Mouse (Mus musculus): ENCODE measurements around the gene Plxnd1. TPM values are rescaled to one million over a fixed set of nuclear protein-coding genes. Genes with fewer than 3 reads are reported as not detected.

Gene Plxnd1
- total RNA-seq, 2 experiments from 2014 or later = 65.6 to 80.3 TPM

DNA sequence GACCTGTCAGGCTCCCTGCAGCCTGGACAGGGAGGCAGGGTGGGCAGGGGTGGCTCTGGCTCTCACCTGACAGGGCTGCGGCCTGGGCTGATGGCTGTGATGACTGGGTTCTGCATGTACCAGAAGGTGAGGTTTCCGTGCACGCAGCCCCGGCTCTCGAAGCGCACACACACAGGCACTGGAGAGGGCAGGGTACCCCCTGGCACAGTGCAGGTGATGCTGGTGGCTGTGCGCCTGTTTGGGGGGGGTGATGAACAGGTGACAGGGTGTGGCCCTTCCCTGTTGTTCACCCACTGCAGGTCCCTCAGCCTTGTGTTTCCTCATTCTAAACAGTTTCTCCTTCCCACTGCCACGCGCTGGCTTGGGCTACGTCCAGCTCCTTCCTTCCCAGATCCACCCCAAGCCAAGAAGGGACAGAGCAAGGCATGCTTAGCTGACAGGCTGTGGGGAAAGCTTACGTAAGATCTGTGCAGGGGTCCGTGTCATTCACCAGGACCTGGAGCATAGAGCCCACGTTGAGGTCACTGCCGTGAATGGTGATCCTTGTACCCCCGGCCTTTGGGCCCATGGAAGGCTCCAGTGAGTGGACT, 27.4 kb downstream of the Plxnd1 start:
- intact Hi-C loops (cut with DNase I; ENCODE audit: low total_unique reads) = no loop called here
- no peak for DNase-seq

DNA sequence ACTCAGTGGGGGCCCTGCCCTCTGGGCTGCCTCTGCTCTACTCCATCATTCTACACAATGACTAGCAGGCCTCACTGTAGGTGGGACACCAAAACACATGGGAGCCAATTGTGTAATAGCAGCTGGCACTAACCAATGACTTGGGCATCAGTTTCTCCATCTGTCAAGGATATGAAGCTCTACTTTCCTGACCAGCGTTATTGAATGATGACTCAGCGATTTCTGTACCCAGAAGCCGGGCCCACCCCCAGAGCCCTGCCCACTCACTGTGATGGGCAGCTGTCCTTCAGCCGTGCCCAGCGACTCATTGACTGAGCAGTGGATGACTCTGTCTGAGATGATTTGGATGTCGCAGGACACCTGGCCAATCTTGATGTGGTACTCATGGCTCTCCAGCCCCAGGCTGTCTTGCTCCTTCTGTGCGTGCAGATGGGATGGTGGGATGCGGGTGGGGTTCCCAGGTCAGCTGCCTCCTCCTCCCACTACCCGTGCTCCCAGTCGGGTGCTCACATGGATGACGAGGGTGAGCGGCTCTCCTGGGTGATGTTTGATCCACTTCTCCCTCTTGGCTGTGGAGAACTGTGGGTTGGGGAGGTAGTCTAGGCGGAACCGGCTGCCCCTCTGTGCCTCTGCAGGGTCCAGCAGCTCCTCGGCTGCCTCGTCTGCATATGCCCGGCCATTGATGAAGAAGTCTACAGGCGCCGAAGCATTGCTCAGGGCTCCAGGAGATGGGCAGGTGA, 28.4 kb downstream of the Plxnd1 start:
- DNase-seq = no peak
- intact Hi-C loops (cut with DNase I; ENCODE audit: low total_unique reads) = no loop called here

GRCm38 (mm10) chr6:115963656-115964055, 31.1 kb downstream of the Plxnd1 start:
- intact Hi-C loops (cut with DNase I; ENCODE audit: low total_unique reads) = no loop called here

GRCm38 (mm10) chr6:115962439-115963085, 32.2 kb downstream of the Plxnd1 start:
- intact Hi-C loops (cut with DNase I; ENCODE audit: low total_unique reads) = no loop called here
- DNase-seq = no peak

More at GRCm38 (mm10) chr6:115963656-115964055, 31.1 kb downstream of the Plxnd1 start:
- no peak for DNase-seq

DNA sequence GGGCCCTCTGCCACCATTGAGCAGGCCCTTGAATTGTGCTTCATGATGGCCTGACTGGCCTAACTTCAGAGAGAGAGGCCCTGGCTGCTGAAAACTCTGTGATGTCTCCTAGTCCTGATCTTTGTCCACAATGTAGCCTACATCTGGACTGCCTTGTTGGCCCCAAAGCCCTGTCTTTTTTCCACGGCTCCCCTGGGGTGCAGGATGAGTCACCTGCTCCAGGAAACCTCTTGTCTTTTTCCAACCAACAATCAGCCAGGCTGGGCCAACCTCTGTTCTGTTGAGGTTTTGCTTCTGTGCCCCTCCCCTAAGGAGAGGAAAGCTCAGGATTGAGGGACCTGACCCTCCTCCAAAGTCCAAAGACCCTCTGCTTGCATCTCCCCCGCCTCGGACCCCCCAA, 33.1 kb downstream of the Plxnd1 start:
- intact Hi-C loops (cut with DNase I; ENCODE audit: low total_unique reads) = no loop called here
- no peak for DNase-seq

- intact Hi-C loops (cut with DNase I; ENCODE audit: low total_unique reads) = no loop called here
- DNase-seq = no peak
These were observed 34.5 kb downstream of the Plxnd1 start for GRCm38 (mm10) chr6:115960322-115960721.

GRCm38 (mm10) chr6:115959151-115959691, 35.6 kb downstream of the Plxnd1 start:
- peak; percentile 89 for DNase-seq
- intact Hi-C loops (cut with DNase I; ENCODE audit: low total_unique reads) = no loop called here

DNA sequence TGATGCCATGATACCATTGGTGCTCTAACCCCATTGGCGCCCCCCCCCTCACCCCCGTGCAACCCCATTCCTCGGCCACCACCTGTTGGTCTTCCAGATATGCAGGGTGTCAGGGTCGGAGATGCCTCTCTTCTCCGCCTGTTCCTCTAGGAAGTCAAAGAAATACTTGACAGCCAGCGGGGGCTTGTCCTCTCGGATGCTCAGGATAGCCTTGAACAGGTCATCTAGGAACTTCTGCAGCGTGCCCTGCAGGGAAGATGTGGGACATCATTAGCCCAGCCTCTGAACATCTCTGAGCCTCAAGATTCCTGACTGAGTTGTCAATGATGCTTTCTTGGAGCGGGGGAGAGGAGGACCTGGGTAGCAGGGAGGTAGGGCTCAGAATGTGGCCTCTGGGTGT, 36.4 kb downstream of the Plxnd1 start:
- intact Hi-C loops (cut with DNase I; ENCODE audit: low total_unique reads) = no loop called here
- DNase-seq = no peak

DNA sequence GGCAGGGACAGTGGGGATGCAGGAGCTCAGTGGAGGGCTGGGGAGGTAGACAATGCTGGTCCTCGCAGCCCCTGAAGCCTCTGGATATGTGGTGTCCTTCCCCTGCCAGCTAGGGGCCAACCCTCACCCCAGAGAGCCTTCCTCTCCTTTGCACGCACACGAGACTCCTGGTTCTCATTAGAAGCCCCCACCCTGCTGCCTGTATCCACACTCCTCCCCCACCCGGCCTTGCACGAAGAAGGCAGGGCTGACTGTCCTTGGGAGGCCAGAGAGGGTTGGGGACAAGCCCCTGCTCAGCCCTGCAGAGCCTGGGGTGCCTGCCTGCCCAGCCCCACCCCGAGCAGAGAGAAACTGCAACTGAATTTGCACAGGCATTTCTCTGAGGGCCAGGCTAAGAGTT, 37.1 kb downstream of the Plxnd1 start:
- DNase-seq = no peak
- intact Hi-C loops (cut with DNase I; ENCODE audit: low total_unique reads) = no loop called here

DNA sequence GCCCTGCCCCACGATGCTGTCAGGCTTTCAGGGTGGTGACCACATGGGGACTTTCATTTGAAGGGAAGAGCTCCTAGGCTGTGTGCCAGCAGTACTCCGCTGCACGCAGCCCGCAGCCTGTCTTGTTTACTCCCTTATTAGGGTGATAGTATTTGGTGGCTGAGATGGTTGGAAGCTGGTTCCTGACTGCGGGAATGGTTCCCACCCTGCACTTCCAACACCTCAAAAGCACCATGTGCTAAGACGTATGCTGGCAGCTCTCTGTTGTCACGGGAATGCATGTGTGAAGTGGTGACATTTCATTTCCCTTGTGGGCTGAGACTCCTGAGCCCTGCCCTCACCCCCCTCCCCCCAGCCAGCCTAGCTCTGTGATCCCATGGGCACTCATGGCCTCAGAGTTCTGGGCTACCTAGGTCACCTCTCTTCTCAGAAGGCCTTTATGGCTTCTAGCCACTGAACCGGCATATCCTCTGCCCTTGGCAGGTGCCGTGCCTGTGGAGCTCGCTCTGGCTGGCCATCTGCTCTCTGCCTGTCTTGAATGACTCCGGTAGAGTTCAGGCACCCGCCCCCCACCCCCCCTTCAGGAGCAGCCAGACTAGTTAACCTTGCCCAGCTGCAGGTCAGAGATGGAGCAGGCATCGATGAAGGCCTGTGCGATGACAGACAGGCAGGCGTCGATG, 37.7 kb downstream of the Plxnd1 start:
- intact Hi-C loops (cut with DNase I; ENCODE audit: low total_unique reads) = no loop called here
- DNase-seq = peak; percentile 68

DNA sequence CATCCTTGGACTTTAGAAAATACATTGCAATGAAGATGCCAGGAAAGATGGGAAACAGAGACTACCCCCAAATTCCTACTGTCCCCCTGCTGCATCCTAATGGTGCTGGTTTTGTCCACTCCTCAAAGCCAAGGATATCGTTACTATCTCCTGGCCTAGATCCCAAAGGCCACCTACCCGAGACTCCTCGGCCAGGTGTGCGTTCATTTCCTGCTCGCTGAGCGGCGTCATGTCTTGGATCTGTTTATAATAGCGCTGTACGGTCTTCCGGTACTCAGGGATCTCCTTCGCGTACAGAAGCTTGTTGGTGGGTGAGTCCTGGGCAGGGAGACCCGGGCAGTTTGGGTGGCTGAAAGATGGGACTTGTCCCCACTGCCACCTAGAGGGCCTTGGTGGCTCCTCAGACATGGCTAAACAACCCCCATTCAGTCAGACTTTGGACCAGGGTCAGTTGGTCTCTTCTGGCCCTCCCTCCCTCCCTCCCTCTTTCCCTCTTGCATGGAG, 38.3 kb downstream of the Plxnd1 start:
- intact Hi-C loops (cut with DNase I; ENCODE audit: low total_unique reads) = no loop called here
- DNase-seq = no peak

DNA sequence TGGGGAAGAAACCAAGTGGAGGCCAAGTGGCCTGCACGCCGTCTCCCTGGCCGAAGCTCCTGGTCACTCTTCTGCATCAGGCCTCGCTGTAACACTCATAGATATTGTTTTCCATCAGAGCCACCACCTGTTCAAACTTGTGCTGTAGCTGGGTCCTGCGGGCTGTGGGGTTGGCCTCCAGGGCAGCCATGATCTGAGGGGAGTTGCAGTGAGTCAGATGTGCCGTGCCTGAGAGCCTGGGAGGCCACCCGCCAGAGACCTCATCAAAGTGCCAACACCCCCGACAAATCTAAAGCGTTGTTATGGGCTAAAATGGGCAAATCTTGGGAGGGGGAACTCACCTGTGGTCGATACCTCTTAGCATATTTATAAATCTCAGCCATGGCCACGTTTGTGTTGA, 39.1 kb downstream of the Plxnd1 start:
- intact Hi-C loops (cut with DNase I; ENCODE audit: low total_unique reads) = no loop called here
- DNase-seq = no peak

DNA sequence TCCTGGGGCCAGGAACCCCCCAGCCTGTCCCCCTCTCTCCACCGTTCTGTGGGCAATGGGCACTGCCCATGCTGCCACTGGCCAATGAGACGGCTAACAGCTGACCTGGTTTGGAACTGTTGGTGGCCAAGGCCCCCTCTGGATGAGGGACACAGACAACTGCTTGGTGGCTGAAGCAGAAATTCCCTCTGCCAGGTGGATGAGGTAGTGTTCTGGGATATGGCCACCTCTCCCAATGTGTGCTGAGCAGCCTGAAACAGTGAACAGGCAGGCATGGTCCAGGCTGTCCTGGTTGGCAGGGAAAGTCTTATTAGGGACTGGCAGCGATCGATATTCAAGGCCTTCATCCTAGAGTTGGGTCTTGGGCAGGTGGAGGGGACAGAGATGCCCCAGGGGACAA, 39.6 kb downstream of the Plxnd1 start:
- no peak for DNase-seq
- intact Hi-C loops (cut with DNase I; ENCODE audit: low total_unique reads) = no loop called here

DNA sequence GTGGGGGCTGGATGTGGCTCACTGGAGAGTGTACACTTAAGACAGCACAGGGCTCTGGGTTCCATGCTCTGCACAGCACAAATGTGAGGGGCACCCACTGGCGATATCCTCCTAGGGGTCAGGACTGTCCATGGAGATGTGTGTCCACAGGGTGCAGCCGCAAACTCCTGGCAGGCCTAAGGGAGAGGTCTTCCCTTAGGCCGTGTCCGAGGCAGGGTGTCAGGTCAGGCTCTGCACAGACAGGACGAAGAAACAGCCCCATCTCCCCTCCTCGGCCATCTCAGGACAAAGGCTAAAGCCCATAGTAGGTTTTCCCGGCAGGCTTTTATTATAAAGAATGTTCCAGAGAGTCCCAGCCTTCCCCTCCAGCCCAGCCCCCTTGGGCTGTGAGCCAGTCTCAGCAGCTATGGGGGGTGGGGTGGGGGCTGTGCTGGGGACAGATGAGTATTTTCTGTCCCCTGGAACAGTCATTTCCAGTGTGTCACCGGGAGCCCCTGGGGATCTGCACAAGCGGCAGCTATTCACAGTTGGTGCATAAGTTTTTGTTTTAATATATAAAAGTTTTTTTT, 40.2 kb downstream of the Plxnd1 start:
- intact Hi-C loops (cut with DNase I; ENCODE audit: low total_unique reads) = no loop called here
- no peak for DNase-seq

- no peak for DNase-seq
- intact Hi-C loops (cut with DNase I; ENCODE audit: low total_unique reads) = no loop called here
These were observed 48.4 kb downstream of the Plxnd1 start for GRCm38 (mm10) chr6:115946389-115946788.

- intact Hi-C loops (cut with DNase I; ENCODE audit: low total_unique reads) = no loop called here
- no peak for DNase-seq
These were observed 49.2 kb downstream of the Plxnd1 start for GRCm38 (mm10) chr6:115945633-115946032.

DNA sequence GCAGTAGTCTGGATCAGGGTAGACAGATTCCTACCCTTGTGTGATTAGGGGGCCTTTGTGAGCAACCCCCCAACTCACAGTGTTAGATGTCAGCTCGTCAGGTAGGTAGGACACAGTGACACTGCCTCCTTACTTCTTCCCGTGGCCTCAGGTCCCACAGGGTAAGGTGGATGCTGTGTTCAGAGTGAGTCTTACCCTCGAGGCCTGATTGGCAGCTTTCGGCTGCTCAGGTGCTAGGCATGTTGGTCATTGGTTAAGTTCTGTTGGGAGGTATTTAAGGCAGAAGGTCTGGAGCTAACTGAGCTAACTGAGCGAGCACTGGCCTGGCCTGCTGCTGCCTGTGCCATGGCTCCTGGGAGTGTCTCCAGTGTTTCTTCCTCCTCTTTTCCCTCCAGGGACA, 50.2 kb downstream of the Plxnd1 start, which contains the start of gene H1foo:
Gene H1foo, plus strand, starts transcription at position 301 of the 400 bp plus-strand sequence.
- DNase-seq = no peak
- intact Hi-C loops (cut with DNase I; ENCODE audit: low total_unique reads) = no loop called here

- intact Hi-C loops (cut with DNase I; ENCODE audit: low total_unique reads) = no loop called here
- DNase-seq = no peak
These were observed 51.0 kb downstream of the Plxnd1 start for GRCm38 (mm10) chr6:115943498-115944427.
